Mouse (Mus musculus): ENCODE measurements at regions not wholly inside any gene's neighbourhood (a gene's known extent, or its start where the extent isn't known, plus 50 kb on each side); places are given as distances from the start of the nearest gene placed in this dataset.
A peak's percentile ranks its signal among the peaks of the same experiment; 100 is the strongest.
"Not testable (repeated sequence)": the region's sequence is repeated elsewhere in the genome, so short reads cannot be mapped to it uniquely, and the experiment has no call there.

GRCm38 (mm10) chr5:61240498-61240897 is 568.1 kb upstream of the G6pd2 start:
- no peak for DNase-seq

- DNase-seq = not testable (repeated sequence)
Measured at GRCm38 (mm10) chr5:61288506-61288905, 520.1 kb upstream of the G6pd2 start.

DNA sequence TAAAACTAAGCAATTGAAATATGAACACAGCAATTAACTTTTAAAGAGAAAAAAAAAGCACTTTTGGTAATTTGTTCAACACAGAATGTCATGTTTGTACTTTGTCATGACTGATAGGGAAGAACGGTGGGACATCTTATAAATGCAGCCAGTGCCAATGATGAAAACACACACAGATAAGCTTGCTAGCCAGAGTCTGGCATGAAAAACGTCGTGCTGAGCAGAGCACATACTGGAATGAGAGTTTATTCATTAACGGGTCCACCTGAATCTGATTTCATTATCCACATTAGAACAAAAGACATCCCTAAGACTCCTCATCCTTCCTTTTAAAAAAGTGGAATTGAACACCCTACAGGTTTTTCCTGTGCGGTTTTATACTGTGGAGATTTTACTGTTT is 493.7 kb upstream of the G6pd2 start:
- DNase-seq = peak; percentile 61 to 73

DNA sequence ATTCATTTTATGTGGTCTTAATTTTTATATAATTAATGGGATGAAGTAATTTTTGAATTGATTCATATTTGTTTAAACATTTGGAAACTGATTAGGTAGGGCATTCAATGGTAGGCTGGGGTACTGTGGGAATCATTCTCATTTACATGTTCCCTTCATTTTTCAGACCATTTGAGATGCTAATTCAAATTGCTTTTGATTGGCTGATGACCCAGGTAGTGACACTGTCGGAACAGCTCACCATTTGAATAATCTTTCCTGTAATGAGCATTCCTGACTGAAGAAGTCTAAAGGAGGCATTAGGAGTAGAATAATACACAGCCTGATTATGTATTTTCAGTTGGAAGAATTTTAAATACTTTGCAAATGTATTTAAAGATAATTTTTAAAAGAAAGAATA is 457.2 kb upstream of the G6pd2 start:
- DNase-seq = no peak

DNA sequence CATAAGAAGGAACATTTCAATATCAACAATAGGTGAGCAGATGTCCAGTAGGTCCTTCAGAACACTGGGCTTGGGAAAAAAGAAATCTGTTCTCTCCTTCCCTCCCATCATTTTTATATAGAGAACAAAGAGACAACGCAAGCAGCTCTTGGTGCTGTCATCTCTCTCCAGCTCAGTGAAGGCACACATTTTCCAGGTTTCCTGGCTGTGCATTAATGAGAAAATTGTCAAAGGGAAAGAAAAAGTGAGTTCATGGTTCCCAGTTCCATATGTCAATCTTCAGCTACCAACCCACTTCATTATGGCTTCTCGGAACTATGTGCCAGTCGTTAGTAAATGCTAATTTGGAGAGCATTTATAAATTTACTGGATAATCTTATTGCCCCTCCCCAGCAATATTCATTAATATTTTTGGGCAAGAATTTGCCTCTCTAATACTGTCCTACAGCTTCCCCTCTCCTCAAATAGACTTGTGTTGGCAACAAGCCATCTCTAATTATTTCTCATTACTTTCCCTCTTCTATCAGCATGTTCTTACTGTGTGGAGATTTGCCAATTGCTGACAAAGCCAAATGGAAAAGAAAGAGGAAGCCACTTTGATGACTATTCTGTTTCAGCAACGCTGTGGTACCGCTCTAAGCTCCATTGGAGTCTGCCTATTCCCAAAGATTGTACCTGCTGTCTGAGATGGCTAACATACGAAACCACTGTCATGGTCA is 453.2 kb upstream of the G6pd2 start:
- peak; percentile 45 to 49 for DNase-seq

DNA sequence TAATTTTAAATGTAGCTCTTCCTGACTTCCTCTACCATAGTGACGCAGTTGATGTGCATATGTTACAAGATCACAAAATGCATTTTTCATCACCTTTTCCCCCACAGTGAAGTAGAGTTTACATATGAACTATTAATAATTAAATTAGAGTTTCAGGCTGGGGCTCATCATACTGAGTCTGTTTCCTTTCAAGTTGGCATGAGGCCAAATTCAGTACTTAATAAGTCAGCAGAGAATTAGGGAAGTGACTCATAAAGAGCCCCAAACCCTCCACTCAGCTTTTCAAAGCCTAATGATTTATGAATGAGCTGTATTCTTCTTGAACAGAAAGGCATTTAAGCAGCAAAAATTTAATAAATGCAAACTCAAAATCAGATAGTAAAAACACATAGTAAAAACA is 435.7 kb upstream of the G6pd2 start:
- DNase-seq = peak in 1 of 2 experiments; percentile 21

GRCm38 (mm10) chr5:61394977-61395708 is 413.5 kb upstream of the G6pd2 start:
- no peak for DNase-seq

Measured in cerebellum, postnatal 10 days (tissue).